Mouse (Mus musculus): ENCODE data around the gene Gpr39.
"Not testable (repeated sequence)": the region's sequence is repeated elsewhere in the genome, so short reads cannot be mapped to it uniquely, and the experiment has no call there.

Gene Gpr39

DNA sequence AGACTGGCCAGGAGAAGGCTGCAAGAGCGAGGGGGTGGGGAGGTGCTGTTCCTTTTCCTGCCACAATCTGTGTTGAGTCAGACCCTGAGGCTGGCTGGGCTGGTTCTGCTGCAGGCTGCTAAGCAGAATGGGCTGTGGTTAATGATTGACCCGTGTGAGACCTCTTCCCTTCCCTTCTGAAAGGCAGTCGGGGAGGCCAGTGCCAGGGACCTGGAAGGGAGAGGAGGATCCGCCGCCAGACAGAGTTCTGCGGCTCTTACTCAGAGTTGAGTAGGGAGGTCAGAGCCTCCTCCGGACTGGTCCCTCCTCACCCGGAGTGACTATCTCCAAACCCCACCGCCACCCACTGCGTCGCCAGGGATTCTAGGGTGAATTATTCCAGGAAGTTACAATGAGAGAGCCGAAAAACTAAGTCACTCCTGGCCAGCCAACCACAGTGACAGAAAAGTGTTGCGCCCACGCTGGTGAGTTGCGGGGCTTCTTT is at the start of gene Gpr39:
Gene Gpr39 (plus strand): TSS at position 206 of the 484 bp plus-strand sequence.
- in situ Hi-C loops (cut with MboI; ENCODE audit: low pct_unique_long_range_greater_than_20kb in 1 of 2, low sequenced_read_pairs in 2 of 2, unreplicated experiment in 1 of 2): no loop called here

- in situ Hi-C loops (cut with MboI; ENCODE audit: low pct_unique_long_range_greater_than_20kb in 1 of 2, low sequenced_read_pairs in 2 of 2, unreplicated experiment in 1 of 2): no loop called here
Measured at GRCm38 (mm10) chr1:125639501-125640253, 37.1 kb upstream of the Gpr39 start.

DNA sequence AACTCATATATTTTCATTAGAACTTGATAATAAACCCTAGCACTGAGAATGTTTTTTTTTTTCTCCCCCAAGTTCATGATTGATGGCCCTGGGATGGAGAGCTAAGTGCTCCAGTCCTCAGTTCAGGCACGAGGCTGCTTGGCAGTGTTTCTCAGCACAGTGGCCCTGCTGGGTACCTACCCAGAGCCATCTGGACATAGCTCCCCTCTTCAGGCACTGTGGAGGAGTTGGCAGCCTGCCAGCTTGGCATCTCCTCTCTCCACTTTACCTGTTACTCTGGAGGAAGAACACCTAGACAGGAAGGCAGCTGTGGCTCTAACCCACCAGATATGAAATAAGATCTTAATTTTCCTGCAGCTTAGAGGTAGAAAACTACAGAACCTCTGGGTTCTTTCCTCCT is 33.2 kb upstream of the Gpr39 start:
- in situ Hi-C loops (cut with MboI; ENCODE audit: low pct_unique_long_range_greater_than_20kb in 1 of 2, low sequenced_read_pairs in 2 of 2, unreplicated experiment in 1 of 2): no loop called here

- in situ Hi-C loops (cut with MboI; ENCODE audit: low pct_unique_long_range_greater_than_20kb in 1 of 2, low sequenced_read_pairs in 2 of 2, unreplicated experiment in 1 of 2): not testable (repeated sequence)
Measured at GRCm38 (mm10) chr1:125646816-125647215, 30.0 kb upstream of the Gpr39 start.

- in situ Hi-C loops (cut with MboI; ENCODE audit: low pct_unique_long_range_greater_than_20kb in 1 of 2, low sequenced_read_pairs in 2 of 2, unreplicated experiment in 1 of 2): no loop called here
Measured at GRCm38 (mm10) chr1:125648011-125648410, 28.8 kb upstream of the Gpr39 start.

DNA sequence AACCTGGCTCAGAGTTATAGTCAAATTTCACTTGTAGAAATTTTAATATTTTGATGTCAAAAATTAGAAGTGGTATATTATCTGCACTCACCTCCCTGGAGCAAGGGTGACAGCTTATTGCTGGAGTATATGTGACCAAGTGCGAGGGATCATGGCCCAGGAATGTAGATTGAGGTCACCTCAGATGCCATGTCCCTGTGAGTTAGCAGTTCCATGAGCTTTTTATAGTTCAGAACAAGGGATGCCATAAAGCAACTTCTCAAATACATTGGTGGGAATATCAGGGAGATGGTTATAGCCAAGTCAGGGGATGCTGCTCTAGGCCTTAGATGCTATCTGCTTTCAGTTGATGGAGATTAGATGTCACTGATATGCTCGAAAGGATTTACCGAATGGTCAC is 27.7 kb upstream of the Gpr39 start:
- in situ Hi-C loops (cut with MboI; ENCODE audit: low pct_unique_long_range_greater_than_20kb in 1 of 2, low sequenced_read_pairs in 2 of 2, unreplicated experiment in 1 of 2): no loop called here

DNA sequence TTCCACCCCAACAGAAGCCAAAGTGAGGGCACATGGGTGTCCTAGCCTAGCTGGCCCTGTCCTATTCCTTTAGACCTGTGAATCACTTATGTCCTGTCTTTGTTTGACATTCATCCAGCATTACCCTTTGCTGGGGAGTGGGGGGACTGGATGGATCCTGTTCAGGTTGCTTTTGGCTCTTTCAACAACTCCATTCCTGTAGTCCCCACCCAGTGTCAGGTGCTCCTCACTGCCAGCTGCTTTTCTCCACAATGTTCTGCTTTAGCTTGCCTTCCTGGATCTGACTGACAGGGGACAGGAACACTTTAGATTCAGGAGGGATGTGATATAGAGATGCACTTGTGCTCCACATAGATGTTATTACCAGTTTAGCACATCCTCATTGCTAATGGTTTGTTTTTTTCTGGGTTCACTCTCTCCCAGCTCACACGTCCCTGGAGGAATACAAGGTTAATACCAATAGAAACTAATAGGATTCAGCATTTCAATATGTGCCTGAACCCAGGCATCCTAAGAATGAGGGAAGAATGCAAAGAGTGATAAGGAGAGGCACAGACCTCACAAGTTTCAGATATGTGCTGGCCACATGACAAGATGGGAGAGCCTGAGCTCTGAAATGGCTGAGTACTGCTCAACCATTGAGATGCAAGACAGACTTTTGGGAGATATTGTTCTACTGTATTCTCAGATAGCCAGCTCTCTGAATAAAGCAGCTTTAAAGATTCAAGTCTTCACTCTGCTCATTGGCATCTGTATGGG is 23.8 kb upstream of the Gpr39 start:
- in situ Hi-C loops (cut with MboI; ENCODE audit: low pct_unique_long_range_greater_than_20kb in 1 of 2, low sequenced_read_pairs in 2 of 2, unreplicated experiment in 1 of 2): no loop called here

DNA sequence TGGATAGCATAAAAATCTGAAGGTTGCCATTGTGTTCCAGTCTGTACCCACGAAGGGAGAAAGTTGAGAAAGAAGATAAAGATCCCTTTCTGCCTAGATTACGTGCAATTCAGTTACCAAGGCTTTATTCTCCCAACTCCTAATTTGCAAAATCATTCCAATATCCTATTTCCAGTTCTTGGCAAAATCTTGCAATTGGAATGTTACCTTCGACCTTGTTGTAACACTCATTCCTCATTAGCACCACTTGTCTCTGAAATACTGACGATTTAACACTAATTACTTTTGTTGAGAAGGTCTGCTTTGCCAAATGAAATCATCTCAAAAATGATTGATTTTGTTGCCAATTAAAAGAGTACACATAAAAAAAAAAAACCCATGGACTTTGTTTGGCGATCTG is 19.4 kb upstream of the Gpr39 start:
- in situ Hi-C loops (cut with MboI; ENCODE audit: low pct_unique_long_range_greater_than_20kb in 1 of 2, low sequenced_read_pairs in 2 of 2, unreplicated experiment in 1 of 2): no loop called here

DNA sequence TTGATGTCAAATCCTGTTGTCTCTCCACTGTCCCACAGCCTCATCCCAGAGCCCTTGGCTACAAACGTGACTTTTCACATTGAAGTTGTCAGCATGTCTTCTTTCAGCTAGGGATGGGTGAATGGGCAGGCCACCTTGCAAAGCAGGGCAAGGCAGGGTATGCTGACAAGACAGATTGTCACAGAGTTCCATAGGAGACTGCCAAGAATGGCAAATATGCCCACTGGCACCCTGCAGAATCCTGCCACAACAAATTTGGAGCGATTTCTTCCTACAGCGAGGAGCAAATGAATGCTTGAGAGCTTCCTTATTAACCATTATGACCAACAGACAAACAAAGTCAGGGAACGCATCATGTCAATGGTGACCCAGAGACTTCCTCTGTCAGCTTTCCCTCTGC is 16.6 kb upstream of the Gpr39 start:
- in situ Hi-C loops (cut with MboI; ENCODE audit: low pct_unique_long_range_greater_than_20kb in 1 of 2, low sequenced_read_pairs in 2 of 2, unreplicated experiment in 1 of 2): no loop called here

DNA sequence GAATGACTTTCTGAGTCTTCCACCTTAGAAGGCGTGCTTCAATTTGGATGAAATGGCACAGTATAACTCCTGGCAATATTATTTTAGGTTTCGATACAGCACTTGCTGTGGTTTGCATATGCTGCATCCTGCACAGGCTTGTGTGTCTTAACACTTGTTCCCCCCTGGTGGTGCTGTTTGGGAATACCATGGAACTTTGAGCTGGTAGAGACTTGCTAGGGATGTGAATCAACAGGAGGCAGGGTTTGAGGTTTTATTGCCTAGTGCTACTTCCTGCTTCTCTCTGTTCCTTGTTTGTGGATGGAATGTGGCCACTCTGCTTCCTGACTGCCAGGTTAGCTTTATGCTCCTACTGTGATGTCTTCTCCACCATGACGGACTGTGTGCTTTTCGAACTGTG is 15.9 kb upstream of the Gpr39 start:
- in situ Hi-C loops (cut with MboI; ENCODE audit: low pct_unique_long_range_greater_than_20kb in 1 of 2, low sequenced_read_pairs in 2 of 2, unreplicated experiment in 1 of 2): no loop called here

DNA sequence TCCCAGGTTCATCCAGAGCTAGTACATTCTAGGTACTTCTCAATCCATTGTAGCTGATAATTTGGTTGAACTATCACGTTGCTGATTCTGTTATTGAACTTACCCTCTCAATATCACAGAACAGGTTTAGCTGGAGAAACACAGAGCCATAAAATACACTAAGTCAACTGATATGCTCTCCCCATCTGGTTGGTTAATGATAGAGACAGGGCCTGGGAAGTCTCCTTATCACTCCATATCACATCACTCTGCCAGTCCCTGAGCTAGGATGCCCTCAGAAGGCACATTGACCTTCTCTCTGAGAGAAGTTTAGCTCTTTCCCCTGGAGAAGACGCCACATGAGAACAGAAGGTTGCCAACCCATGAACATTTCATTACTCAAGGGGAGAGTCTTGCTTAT is 14.7 kb upstream of the Gpr39 start:
- in situ Hi-C loops (cut with MboI; ENCODE audit: low pct_unique_long_range_greater_than_20kb in 1 of 2, low sequenced_read_pairs in 2 of 2, unreplicated experiment in 1 of 2): no loop called here

DNA sequence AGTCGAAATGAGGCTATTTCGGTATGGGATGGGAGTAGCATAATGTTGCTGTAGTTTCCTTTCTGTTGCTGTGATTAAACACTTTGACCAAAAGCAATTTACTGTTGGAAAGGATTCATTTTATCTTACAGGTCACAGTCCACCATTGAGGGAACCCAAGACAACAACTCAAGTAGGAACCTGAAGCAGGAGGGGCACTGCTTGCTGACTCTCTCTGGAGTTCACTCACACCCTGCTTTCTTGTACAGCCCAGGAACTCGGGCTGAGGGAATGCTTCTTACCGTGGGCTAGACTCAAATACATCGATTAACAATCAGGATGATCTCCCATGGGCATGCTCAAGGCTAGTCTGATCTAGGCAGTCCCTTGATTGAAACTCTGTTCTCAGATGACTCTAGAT is 14.1 kb upstream of the Gpr39 start:
- in situ Hi-C loops (cut with MboI; ENCODE audit: low pct_unique_long_range_greater_than_20kb in 1 of 2, low sequenced_read_pairs in 2 of 2, unreplicated experiment in 1 of 2): no loop called here

DNA sequence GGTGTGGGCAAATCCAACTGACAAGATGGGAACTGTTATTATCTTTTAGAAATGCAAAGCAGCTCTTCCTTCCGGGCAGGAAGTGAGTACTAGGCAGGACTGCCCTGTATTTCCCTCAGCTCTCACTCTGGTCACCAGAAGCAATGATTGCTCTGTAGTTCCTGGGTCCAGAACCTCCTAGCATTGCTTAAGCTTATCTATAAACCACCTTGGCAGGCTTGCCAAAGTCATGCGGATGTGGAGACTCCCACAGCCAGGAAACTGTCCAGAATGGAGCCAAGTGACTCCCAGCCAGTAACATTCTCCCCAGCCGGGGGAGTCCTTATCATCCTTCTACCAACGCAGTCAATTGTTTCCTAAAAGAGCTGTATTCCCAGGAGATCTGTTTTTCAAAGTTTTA is 13.7 kb upstream of the Gpr39 start:
- in situ Hi-C loops (cut with MboI; ENCODE audit: low pct_unique_long_range_greater_than_20kb in 1 of 2, low sequenced_read_pairs in 2 of 2, unreplicated experiment in 1 of 2): no loop called here

GRCm38 (mm10) chr1:125665127-125665637 is 11.6 kb upstream of the Gpr39 start:
- in situ Hi-C loops (cut with MboI; ENCODE audit: low pct_unique_long_range_greater_than_20kb in 1 of 2, low sequenced_read_pairs in 2 of 2, unreplicated experiment in 1 of 2): no loop called here

GRCm38 (mm10) chr1:125669035-125669434 is 7.8 kb upstream of the Gpr39 start:
- in situ Hi-C loops (cut with MboI; ENCODE audit: low pct_unique_long_range_greater_than_20kb in 1 of 2, low sequenced_read_pairs in 2 of 2, unreplicated experiment in 1 of 2): no loop called here

GRCm38 (mm10) chr1:125675186-125675585 is 1.6 kb upstream of the Gpr39 start:
- in situ Hi-C loops (cut with MboI; ENCODE audit: low pct_unique_long_range_greater_than_20kb in 1 of 2, low sequenced_read_pairs in 2 of 2, unreplicated experiment in 1 of 2): no loop called here

DNA sequence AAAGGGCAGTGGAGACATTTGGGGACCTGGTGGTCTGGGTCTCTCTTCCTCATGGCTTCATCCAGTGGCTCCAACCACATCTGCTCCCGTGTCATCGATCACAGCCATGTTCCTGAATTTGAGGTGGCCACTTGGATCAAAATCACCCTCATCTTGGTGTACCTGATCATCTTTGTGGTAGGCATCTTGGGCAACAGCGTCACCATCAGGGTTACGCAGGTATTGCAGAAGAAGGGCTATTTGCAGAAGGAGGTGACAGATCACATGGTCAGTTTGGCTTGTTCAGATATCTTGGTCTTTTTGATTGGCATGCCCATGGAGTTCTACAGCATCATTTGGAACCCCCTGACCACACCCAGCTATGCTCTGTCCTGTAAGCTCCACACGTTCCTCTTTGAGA is 491 bp downstream of the Gpr39 start:
- in situ Hi-C loops (cut with MboI; ENCODE audit: low pct_unique_long_range_greater_than_20kb in 1 of 2, low sequenced_read_pairs in 2 of 2, unreplicated experiment in 1 of 2): no loop called here

DNA sequence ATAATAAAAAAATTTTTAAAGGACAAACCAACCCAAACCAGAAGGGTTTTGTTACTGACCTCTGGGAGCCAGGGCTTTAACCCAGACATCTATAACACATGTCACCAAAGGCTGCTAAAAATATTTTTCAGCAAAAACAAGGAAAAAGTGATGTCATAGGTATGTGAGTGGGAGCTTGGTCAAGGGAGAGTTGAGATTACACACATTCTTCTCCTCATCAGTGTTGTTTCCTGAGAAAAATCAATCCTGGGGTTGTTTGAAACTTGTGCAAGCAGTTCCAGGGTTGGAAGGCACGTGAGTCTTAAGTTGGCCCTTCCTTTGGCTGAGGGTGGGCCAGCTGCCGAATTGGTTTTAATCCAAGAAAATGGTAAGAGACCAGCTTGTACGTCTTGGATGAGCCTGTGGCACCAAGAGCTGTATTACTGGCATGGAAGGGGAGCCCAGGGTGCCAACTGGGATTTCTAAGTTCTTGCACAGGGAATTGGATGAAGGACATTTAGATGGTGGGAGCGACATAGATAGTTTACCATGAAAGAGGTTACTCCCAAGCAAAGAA is 2.8 kb downstream of the Gpr39 start:
- in situ Hi-C loops (cut with MboI; ENCODE audit: low pct_unique_long_range_greater_than_20kb in 1 of 2, low sequenced_read_pairs in 2 of 2, unreplicated experiment in 1 of 2): no loop called here

DNA sequence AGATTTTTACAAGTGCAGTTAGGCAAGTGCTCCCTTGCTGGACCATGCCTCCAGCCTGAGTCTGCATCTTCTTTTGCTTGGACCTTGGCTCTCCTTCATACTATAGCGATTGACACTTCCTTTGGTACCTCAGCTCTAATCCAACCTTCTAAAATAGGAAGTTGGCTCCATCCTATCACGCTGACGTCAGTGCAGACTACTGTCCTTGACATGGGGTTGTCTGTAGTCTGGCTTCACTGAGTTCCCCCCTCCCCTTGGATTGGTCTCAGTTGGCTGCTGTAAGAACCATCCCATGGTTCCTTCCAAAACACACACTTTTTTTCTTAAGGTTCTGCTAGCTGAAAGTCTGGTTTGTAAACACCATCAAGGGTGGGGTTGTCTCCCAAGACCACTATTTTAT is 7.6 kb downstream of the Gpr39 start:
- in situ Hi-C loops (cut with MboI; ENCODE audit: low pct_unique_long_range_greater_than_20kb in 1 of 2, low sequenced_read_pairs in 2 of 2, unreplicated experiment in 1 of 2): no loop called here

Data from mouse embryonic stem cell (cell line).